Mouse (Mus musculus) forebrain, postnatal 0 days (tissue): ENCODE data around the gene Cox19. TPM values are rescaled to one million over a fixed set of nuclear protein-coding genes. Genes with fewer than 3 reads are reported as not detected.

Source experiments
- ATAC-seq: fragments of 200-750 bp; cut with Nextera tagmentation; 2 replicates; pipeline ENCODE4 v1.8.0; 2017; ENCODE audit warnings: mild to moderate bottlenecking, moderate library complexity
- DNase-seq: peaks from one replicate; pipeline ENCODE4 v3.0.0-alpha.2; 2015
- H3K27ac ChIP-seq: fragments of 300-500 bp; sonication (generic); 2 replicates; pipeline ENCODE4 v1.5.1; 2014; ENCODE audit warnings: low read depth, mild to moderate bottlenecking, antibody characterized with exemption, low read length, moderate library complexity, mixed read lengths
- H3K27me3 ChIP-seq: fragments of 300-500 bp; sonication (generic); 2 replicates; pipeline ENCODE4 v1.6.1; 2014; ENCODE audit warnings: mild to moderate bottlenecking, low read length, mixed read lengths; ENCODE audit not compliant: insufficient read depth
- H3K36me3 ChIP-seq: fragments of 300-500 bp; sonication (generic); 2 replicates; pipeline ENCODE4 v1.6.1; 2014; ENCODE audit warnings: mild to moderate bottlenecking, moderate library complexity; ENCODE audit not compliant: insufficient read depth
- H3K4me1 ChIP-seq: fragments of 300-500 bp; sonication (generic); 2 replicates; pipeline ENCODE4 v1.6.1; 2014; ENCODE audit warnings: antibody characterized with exemption; ENCODE audit not compliant: insufficient read depth
- H3K4me2 ChIP-seq: fragments of 300-500 bp; sonication (generic); 2 replicates; pipeline ENCODE4 v1.6.1; 2014; ENCODE audit warnings: low read depth, mild to moderate bottlenecking, moderate library complexity
- H3K4me3 ChIP-seq: fragments of 300-500 bp; sonication (generic); 2 replicates; pipeline ENCODE4 v1.5.1; 2014; ENCODE audit warnings: low read depth, low read length, mixed read lengths
- H3K9ac ChIP-seq: fragments of 300-500 bp; sonication (generic); 2 replicates; pipeline ENCODE4 v1.6.1; 2014; ENCODE audit warnings: mild to moderate bottlenecking
- H3K9me3 ChIP-seq: fragments of 300-500 bp; sonication (generic); 2 replicates; pipeline ENCODE4 v1.6.1; 2016; ENCODE audit warnings: low read length
- CTCF ChIP-seq: sonication (generic); IDR thresholded peaks from 2 replicates; pipeline ENCODE4 v1.5.1; 2016; ENCODE audit warnings: antibody characterized with exemption, control low read depth, low read depth
- WGBS: fragments of 180-500 bp; shearing (Covaris S2); extraction: QIAGEN DNeasy Blood & Tissue Kit; methylation state at CpG from one replicate; pipeline ENCODE4 v1.1.7; 2014; 5-methylcytosine and 5-hydroxymethylcytosine counted together
- polyA plus RNA-seq: library from polyadenylated mRNA; unstranded; fragments of >200 nt; fragmentation: Nextera tagmentation; extraction: Ambion mirVana; gene quantifications from 2 replicates; pipeline ENCODE4 v1.2.1, GENCODE M21; 2015
- total RNA-seq: library from RNA; depleted of rRNA; stranded (reverse); fragments of >200 nt; gene quantifications from 2 replicates; pipeline ENCODE4 v1.2.3, GENCODE M21; 2014

The Cox19 gene
- total and polyA plus RNA-seq, 2 experiments from 2014 or later: 85.7 to 108 TPM

- DNase-seq: no peak
- H3K4me1 ChIP-seq: 0 out of 2 replicates have a peak, but pooled peaks cover 5% of the 10 kb centered on the region
- no peaks in the 10 kb centered on the region for H3K36me3 ChIP-seq
- H3K9me3 ChIP-seq: no peaks in the 10 kb centered on the region
- H3K4me2 ChIP-seq: no peak overlapping the region
- no peak for TF ChIP-seq CTCF
- no peak overlapping the region for H3K9ac ChIP-seq
- H3K4me3 ChIP-seq: no peak overlapping the region
- 83% methylated on average over 6 of the region's 6 CpGs for WGBS
- no peaks in the 10 kb centered on the region for H3K27me3 ChIP-seq
- no peak overlapping the region for H3K27ac ChIP-seq
- no peak for ATAC-seq
Measured at GRCm38 (mm10) chr5:139370336-139370735, 19.1 kb upstream of the Cox19 start.

GRCm38 (mm10) chr5:139368638-139369320 lies 17.6 kb upstream of the Cox19 start:
- 0 out of 2 replicates have a peak, but pooled peaks cover 5% of the 10 kb centered on the region for H3K4me1 ChIP-seq
- peaks cover under 1% of the 10 kb centered on the region; the same call in 1 of the 2 replicates for H3K36me3 ChIP-seq

GRCm38 (mm10) chr5:139367884-139368458 lies 16.8 kb upstream of the Cox19 start:
- no peaks in the 10 kb centered on the region for H3K9me3 ChIP-seq
- DNase-seq (no peak), ATAC-seq (no peak)
- TF ChIP-seq CTCF: no peak
- no peak overlapping the region for H3K4me3 ChIP-seq
- H3K36me3 ChIP-seq: peaks cover 5% of the 10 kb centered on the region
- no peak overlapping the region for H3K4me2 ChIP-seq
- 0 out of 2 replicates have a peak, but pooled peaks cover 5% of the 10 kb centered on the region for H3K4me1 ChIP-seq
- no peaks in the 10 kb centered on the region for H3K27me3 ChIP-seq
- no peak overlapping the region for H3K9ac ChIP-seq
- 91% methylated on average over 4 of the region's 4 CpGs for WGBS
- no peak overlapping the region for H3K27ac ChIP-seq

More at GRCm38 (mm10) chr5:139368638-139369320, 17.6 kb upstream of the Cox19 start:
- no peaks in the 10 kb centered on the region for H3K27me3 ChIP-seq
- no peak for DNase-seq
- no peak overlapping the region for H3K4me2 ChIP-seq
- TF ChIP-seq CTCF: no peak
- no peaks in the 10 kb centered on the region for H3K9me3 ChIP-seq
- WGBS: 82% methylated on average over 11 of the region's 11 CpGs
- no peak for ATAC-seq
- no peak overlapping the region for H3K27ac ChIP-seq
- no peak overlapping the region for H3K9ac ChIP-seq
- no peak overlapping the region for H3K4me3 ChIP-seq

GRCm38 (mm10) chr5:139366484-139366883 lies 15.3 kb upstream of the Cox19 start:
- Histone ChIP-seq H3K36me3 (peaks cover 13% of the 10 kb centered on the region), H3K4me1 (0 out of 2 replicates have a peak, but pooled peaks cover 1% of the 10 kb centered on the region), H3K4me2 (no peak overlapping the region), H3K9ac (no peak overlapping the region), H3K27me3 (no peaks in the 10 kb centered on the region), H3K9me3 (no peaks in the 10 kb centered on the region), H3K27ac (no peak overlapping the region), H3K4me3 (no peak overlapping the region)
- 77% methylated on average over 11 of the region's 11 CpGs for WGBS
- no peak for DNase-seq
- ATAC-seq: no peak
- no peak for TF ChIP-seq CTCF

- ATAC-seq (no peak), DNase-seq (no peak)
- TF ChIP-seq CTCF: no peak
Measured at GRCm38 (mm10) chr5:139365827-139366226, 14.6 kb upstream of the Cox19 start.

GRCm38 (mm10) chr5:139364911-139365571 lies 13.8 kb upstream of the Cox19 start:
- H3K27ac ChIP-seq: 0 out of 2 replicates have a peak overlapping the region, but pooled peaks have one; percentile 23
- H3K36me3 ChIP-seq: peaks cover 16% of the 10 kb centered on the region
- peak; percentile 40 for DNase-seq
- TF ChIP-seq CTCF: no peak
- H3K4me2 ChIP-seq: no peak overlapping the region
- 35% methylated on average over 5 of the region's 5 CpGs for WGBS
- no peaks in the 10 kb centered on the region for H3K4me1 ChIP-seq
- H3K9ac ChIP-seq: no peak overlapping the region
- peak; percentile 56; the same call in 1 of the 2 replicates for ATAC-seq
- H3K27me3 ChIP-seq: no peaks in the 10 kb centered on the region
- no peaks in the 10 kb centered on the region for H3K9me3 ChIP-seq
- no peak overlapping the region for H3K4me3 ChIP-seq

More at GRCm38 (mm10) chr5:139365827-139366226, 14.6 kb upstream of the Cox19 start:
- Histone ChIP-seq H3K4me2 (no peak overlapping the region), H3K9ac (no peak overlapping the region), H3K27ac (no peak overlapping the region), H3K9me3 (no peaks in the 10 kb centered on the region), H3K27me3 (no peaks in the 10 kb centered on the region), H3K36me3 (peaks cover 13% of the 10 kb centered on the region), H3K4me1 (no peaks in the 10 kb centered on the region), H3K4me3 (no peak overlapping the region)
- 92% methylated on average over 1 of the region's 1 CpGs for WGBS
